In genomic region chr2:128313582-128313918, GRCm38 (mm10) we compare ENCODE assay signal across 19 mouse cellular contexts.
A peak's percentile ranks its signal among the peaks of the same experiment; 100 is the strongest.
DNase-seq lines count a peak whose midpoint lies in the region; ATAC-seq and TF ChIP-seq lines count a peak whose summit lies in the region.
"Had no signal": no experiment of that assay in that cellular context is flagged by ENCODE, and none has a peak within 500 bp of the region (broad histone marks: within the 10 kb centered on the region; RNA-seq: fewer than 3 reads in every experiment).

No protein-coding gene starts in this region.

- 0 out of 2 replicates have a peak, but pooled peaks cover 8% of the 10 kb centered on the region for H3K4me1 ChIP-seq in kidney, postnatal 0 days (replicated peaks; ENCODE audit: insufficient read depth, low read length)

- TF ChIP-seq CTCF in kidney, postnatal 0 days (IDR thresholded peaks at IDR 0.05; ENCODE audit: low read depth): no peak

- peak; percentile 94 for DNase-seq in heart, adult 11 months
- DNase-seq in heart, adult 8-10 months (ENCODE audit: low spot score): no peak
- DNase-seq in kidney, postnatal 0 days (ENCODE audit: low spot score): peak; percentile 31
- DNase-seq in kidney, adult 11 months: no peak
- DNase-seq in NIH3T3 (ENCODE audit: low read depth): peak; percentile 30
- peak; percentile 12 for DNase-seq in yolk sac, embryonic 10.5 days (ENCODE audit: low spot score)
- DNase-seq in natural killer cell, adult 2 months (ENCODE audit: low spot score in 2 of 2): no peak
- DNase-seq: adrenal gland, adult 2 months; cerebellum, adult 9-11 months; forebrain, postnatal 0 days; kidney, postnatal 36 days; right cerebral cortex, postnatal 14 days; thymus, postnatal 14 days had no signal

- H3K27ac ChIP-seq in kidney, postnatal 0 days: no peak overlapping the region
- H3K27ac ChIP-seq: hindbrain, embryonic 15.5 days; limb, embryonic 13.5 days; neural tube, embryonic 12.5 days; stomach, postnatal 0 days had no signal

- H3K4me3 ChIP-seq in kidney, postnatal 0 days (replicated peaks; ENCODE audit: low read depth, low read length): no peak overlapping the region
- H3K4me3 ChIP-seq: erythroblast, embryonic 14.5 days; hindbrain, embryonic 15.5 days; limb, embryonic 13.5 days; neural tube, embryonic 12.5 days had no signal

- no peaks in the 10 kb centered on the region for H3K9me3 ChIP-seq in kidney, postnatal 0 days (replicated peaks; ENCODE audit: low read length)
- H3K9me3 ChIP-seq: hindbrain, embryonic 15.5 days; limb, embryonic 13.5 days; neural tube, embryonic 12.5 days had no signal

- no peak overlapping the region for H3K4me2 ChIP-seq in kidney, postnatal 0 days (ENCODE audit: low read length)
- H3K4me2 ChIP-seq: hindbrain, embryonic 15.5 days; neural tube, embryonic 12.5 days had no signal

- 42% methylated on average over 2 of the region's 2 CpGs for WGBS in kidney, postnatal 0 days

- no peaks in the 10 kb centered on the region for H3K36me3 ChIP-seq in kidney, postnatal 0 days (ENCODE audit: insufficient read depth, low read length)
- H3K36me3 ChIP-seq: hindbrain, embryonic 15.5 days; limb, embryonic 13.5 days; neural tube, embryonic 12.5 days had no signal

- H3K27me3 ChIP-seq in kidney, postnatal 0 days (ENCODE audit: insufficient read depth, low read length): no peaks in the 10 kb centered on the region
- H3K27me3 ChIP-seq: hindbrain, embryonic 15.5 days; limb, embryonic 13.5 days; neural tube, embryonic 12.5 days had no signal

- no peak overlapping the region for H3K9ac ChIP-seq in kidney, postnatal 0 days (ENCODE audit: low read depth, low read length)
- H3K9ac ChIP-seq: forebrain, postnatal 0 days; hindbrain, embryonic 15.5 days; limb, embryonic 13.5 days; neural tube, embryonic 12.5 days had no signal

- ATAC-seq in kidney, postnatal 0 days (replicated peaks; ENCODE audit: low FRiP score, low read depth): no peak
- ATAC-seq: forebrain, postnatal 0 days; intestine, postnatal 0 days had no signal

Comparison
In these comparisons a context has a peak if more than half of its experiments do, and no peak if none do; other contexts are left out.
1. DNase-seq: peak in heart, adult 11 months (single experiment), kidney, postnatal 0 days (single experiment), NIH3T3 (single experiment) and yolk sac, embryonic 10.5 days (single experiment); none in heart, adult 8-10 months (single experiment), kidney, adult 11 months (single experiment) and natural killer cell, adult 2 months (0 of 2).